Mouse (Mus musculus): ENCODE results near the gene Gsg1l.

GRCm38 (mm10) chr7:125933356-125934244 lies 148.6 kb downstream of the Gsg1l start:
- no peak for TF ChIP-seq POLR2A (IDR thresholded peaks at IDR 0.05; ENCODE audit: borderline replicate concordance, low read depth, low read length)
- TF ChIP-seq CTCF (IDR thresholded peaks at IDR 0.05; ENCODE audit: low read depth, low read length), result no peak

Data from bone marrow macrophage, adult 2 months (primary cell).